Mouse (Mus musculus): ENCODE measurements around the gene Fndc11.

DNA sequence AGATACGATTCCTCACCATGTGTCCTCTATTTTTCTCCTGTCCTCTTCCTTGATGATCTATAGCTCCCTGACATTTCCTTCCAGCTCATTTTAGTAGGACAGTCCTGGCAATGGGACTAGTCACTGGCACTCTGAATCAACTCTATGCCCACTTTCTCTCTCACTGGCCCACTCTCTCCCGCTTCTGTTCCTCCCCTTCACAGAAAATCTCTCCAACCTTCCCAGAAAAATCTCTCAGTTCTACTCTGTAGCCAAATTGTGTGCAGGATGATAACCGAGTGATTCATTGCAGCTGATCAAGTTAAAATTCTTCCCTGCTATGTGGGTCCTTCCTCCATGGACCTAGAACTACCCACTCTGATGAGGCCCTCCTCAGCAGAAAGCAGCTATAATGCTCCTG is 45.2 kb upstream of the Fndc11 start:
- TF ChIP-seq CTCF (conservative IDR thresholded peaks at IDR 0.05; ENCODE audit: low read length) (no peak), POU5F1 (IDR thresholded peaks at IDR 0.05; ENCODE audit: borderline replicate concordance, low read length) (no peak)
